ENCODE assay signal across 23 mouse cellular contexts in genomic region chr4:66264031-66264430, GRCm38 (mm10).
"Had no signal": no experiment of that assay in that cellular context is flagged by ENCODE, and none has a peak within 500 bp of the region (broad histone marks: within the 10 kb centered on the region; RNA-seq: fewer than 3 reads in every experiment).

No protein-coding gene starts in this region.

- H3K9me3 ChIP-seq: intestine, embryonic 15.5 days; kidney, embryonic 15.5 days; limb, embryonic 10.5 days; limb, embryonic 13.5 days; liver, embryonic 12.5 days; liver, embryonic 15.5 days; lung, embryonic 15.5 days; midbrain, embryonic 10.5 days had no signal

- H3K4me2 ChIP-seq: intestine, embryonic 15.5 days; kidney, embryonic 15.5 days; limb, embryonic 13.5 days; liver, embryonic 12.5 days; liver, embryonic 15.5 days; lung, embryonic 15.5 days had no signal

- ATAC-seq: intestine, embryonic 15.5 days; liver, embryonic 12.5 days had no signal

- DNase-seq: kidney, adult 11 months; kidney, adult 8-10 months; kidney, postnatal 10 days; kidney, postnatal 36 days; layer of hippocampus, adult 9-11 months; liver; lung, adult 18-20 months; lung, postnatal 10 days; lung, postnatal 36 days; midbrain, embryonic 14.5 days; right cerebral cortex, postnatal 4 days; thymus, postnatal 25 days had no signal

- H3K36me3 ChIP-seq: intestine, embryonic 15.5 days; kidney, embryonic 15.5 days; limb, embryonic 10.5 days; limb, embryonic 13.5 days; liver, embryonic 12.5 days; liver, embryonic 15.5 days; lung, embryonic 15.5 days; midbrain, embryonic 10.5 days had no signal

- H3K27ac ChIP-seq: intestine, embryonic 15.5 days; kidney, embryonic 15.5 days; left cerebral cortex, adult 2 months; limb, embryonic 10.5 days; limb, embryonic 13.5 days; liver, embryonic 12.5 days; liver, embryonic 15.5 days; lung, embryonic 15.5 days; midbrain, embryonic 10.5 days; stomach, postnatal 0 days had no signal

- H3K9ac ChIP-seq: intestine, embryonic 15.5 days; kidney, embryonic 15.5 days; limb, embryonic 13.5 days; liver, embryonic 12.5 days; liver, embryonic 15.5 days; lung, embryonic 15.5 days had no signal

- H3K27me3 ChIP-seq: intestine, embryonic 15.5 days; kidney, embryonic 15.5 days; limb, embryonic 13.5 days; liver, embryonic 12.5 days; liver, embryonic 15.5 days; lung, embryonic 15.5 days; megakaryocyte, embryonic 14.5 days had no signal

- H3K4me1 ChIP-seq: intestine, embryonic 15.5 days; kidney, embryonic 15.5 days; limb, embryonic 10.5 days; limb, embryonic 13.5 days; liver, embryonic 12.5 days; liver, embryonic 15.5 days; lung, embryonic 15.5 days; megakaryocyte, embryonic 14.5 days; midbrain, embryonic 10.5 days had no signal

- H3K4me3 ChIP-seq: intestine, embryonic 15.5 days; kidney, embryonic 15.5 days; left cerebral cortex, adult 2 months; limb, embryonic 10.5 days; limb, embryonic 13.5 days; liver, embryonic 12.5 days; liver, embryonic 15.5 days; lung, embryonic 15.5 days; megakaryocyte, embryonic 14.5 days; midbrain, embryonic 10.5 days had no signal
